Mouse (Mus musculus): Measurements from ENCODE around the gene Selp.

Selp gene

GRCm38 (mm10) chr1:164117869-164118268 lies 2.8 kb downstream of the Selp start:
- DNase-seq (ENCODE audit: low read depth, low spot score): no peak

GRCm38 (mm10) chr1:164119892-164120776 lies 5.1 kb downstream of the Selp start:
- DNase-seq (ENCODE audit: low read depth, low spot score): no peak

GRCm38 (mm10) chr1:164120777-164121158 lies 5.7 kb downstream of the Selp start:
- no peak for DNase-seq (ENCODE audit: low read depth, low spot score)

DNA sequence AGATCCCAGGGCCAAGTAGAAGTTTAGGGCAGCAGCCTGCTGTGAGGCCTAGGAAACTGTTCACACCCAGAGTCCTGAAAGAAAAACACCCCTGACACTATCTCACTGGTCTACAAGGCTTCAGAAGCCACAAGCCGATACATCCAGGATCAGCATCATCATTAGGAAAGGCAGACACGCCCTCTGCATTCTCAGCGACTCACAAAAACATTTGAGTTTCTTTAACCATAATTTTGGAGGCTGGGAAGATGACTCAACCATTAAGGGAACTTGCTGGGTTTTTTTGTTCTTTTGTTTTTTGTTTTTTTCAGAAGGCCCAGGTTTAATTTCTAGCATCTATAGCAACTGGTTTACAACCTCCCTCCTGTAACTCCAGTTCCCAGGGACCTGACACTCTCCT lies 8.8 kb downstream of the Selp start:
- DNase-seq (ENCODE audit: low read depth, low spot score): no peak

DNA sequence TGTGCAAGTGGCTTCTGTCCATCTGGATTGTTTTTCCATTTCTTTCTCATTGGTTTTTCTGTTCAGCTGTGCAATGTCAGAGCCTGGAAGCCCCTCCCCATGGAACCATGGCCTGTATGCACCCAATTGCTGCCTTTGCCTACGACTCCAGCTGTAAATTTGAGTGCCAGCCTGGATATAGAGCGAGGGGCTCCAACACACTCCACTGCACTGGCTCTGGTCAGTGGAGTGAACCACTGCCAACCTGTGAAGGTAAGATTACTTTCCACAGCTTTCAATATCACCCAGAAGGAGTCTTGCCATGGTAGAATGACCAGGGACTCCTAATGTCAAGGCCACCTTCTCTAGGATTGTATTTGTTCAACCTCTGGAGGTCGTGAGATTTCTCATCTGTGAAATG lies 14.9 kb downstream of the Selp start:
- no peak for DNase-seq (ENCODE audit: low read depth, low spot score)

GRCm38 (mm10) chr1:164132609-164133008 lies 17.5 kb downstream of the Selp start:
- no peak for DNase-seq (ENCODE audit: low read depth, low spot score)

DNA sequence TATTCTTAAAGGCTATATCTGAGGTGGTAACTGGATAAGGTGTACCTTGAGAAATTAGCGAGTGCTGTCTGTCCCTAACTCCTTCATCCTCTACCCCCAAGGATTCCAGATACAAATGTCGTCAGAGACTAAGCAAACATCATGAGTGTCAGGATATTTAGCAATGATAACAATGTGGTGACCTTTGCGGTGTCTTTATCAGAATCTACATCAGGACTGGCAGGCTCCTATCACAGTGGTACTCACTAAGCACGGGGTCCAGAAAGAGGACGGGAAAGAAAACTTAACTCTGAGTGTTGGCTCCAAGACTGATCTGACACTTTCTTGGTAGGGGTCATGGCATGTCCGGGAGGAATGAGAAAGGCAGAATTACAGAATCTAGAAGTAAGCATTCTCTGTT lies 19.0 kb downstream of the Selp start:
- DNase-seq (ENCODE audit: low read depth, low spot score): no peak

- DNase-seq (ENCODE audit: low read depth, low spot score): no peak
Measured at GRCm38 (mm10) chr1:164135360-164135759, 20.3 kb downstream of the Selp start.

- DNase-seq (ENCODE audit: low read depth, low spot score): no peak
Measured at GRCm38 (mm10) chr1:164135960-164136359, 20.9 kb downstream of the Selp start.

DNA sequence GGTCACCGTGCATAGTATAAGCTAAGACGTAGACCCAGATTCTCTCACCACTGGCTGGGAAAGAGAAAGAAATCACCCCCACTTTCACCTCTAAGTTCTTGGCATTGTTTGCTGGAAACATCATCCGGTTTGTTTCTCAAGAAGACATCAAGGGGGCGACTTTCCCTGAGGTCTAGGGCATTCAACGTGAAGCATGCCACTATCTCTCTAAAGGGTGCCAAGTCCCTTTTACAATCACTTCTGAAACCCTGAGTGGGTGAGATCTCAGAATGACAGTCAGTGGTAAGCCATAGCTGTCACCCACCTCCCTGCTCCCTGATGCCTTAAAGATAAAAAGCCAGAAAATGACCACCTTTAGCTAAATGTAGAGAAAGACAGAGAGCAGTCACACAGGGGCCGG lies 21.6 kb downstream of the Selp start:
- DNase-seq (ENCODE audit: low read depth, low spot score): no peak

DNA sequence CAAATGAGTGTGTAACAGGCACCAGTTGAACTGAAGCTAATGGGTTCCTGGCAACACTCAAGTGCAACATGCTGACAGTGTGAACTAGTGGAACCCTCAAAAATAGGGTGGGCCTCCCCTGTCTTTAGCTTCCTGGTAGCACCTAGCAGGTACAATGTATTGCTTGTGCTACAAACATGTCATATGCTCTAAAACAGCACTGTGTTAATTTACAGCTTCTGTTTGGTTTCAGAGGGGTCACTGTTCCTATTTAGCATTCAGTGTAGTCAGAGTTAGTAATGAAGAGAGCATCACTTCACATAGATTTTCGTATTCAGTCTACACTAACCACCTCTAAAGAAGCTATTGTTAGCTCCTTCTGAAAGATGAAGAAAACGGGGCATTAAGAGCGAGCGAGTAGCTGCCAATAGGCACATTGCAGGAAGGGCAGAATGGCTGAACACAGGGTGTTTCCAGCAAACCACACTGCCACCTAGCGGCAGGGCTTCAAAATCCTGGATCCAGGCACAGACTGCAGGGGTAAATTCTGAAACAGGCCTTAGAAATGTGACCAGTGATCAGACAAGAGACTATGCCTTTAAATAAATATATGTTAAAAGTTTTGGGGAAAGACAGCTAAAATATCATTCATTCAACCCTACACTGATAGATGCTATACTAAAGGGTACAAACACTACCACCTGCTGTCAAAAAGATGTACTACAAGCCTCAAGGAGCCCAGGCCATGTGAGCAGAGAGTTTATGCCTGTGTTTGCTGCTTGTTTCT lies 23.5 kb downstream of the Selp start:
- peak; percentile 78 for DNase-seq (ENCODE audit: low read depth, low spot score)

- no peak for DNase-seq (ENCODE audit: low read depth, low spot score)
Measured at GRCm38 (mm10) chr1:164139464-164139863, 24.4 kb downstream of the Selp start.

- no peak for DNase-seq (ENCODE audit: low read depth, low spot score)
Measured at GRCm38 (mm10) chr1:164149083-164149482, 34.0 kb downstream of the Selp start.

GRCm38 (mm10) chr1:164151387-164152088 lies 36.5 kb downstream of the Selp start, which contains the start of gene F5:
Gene F5, plus strand, starts transcription at chr1:164151838.
- peak; percentile 43 for DNase-seq (ENCODE audit: low read depth, low spot score)

- DNase-seq (ENCODE audit: low read depth, low spot score): no peak
Measured at GRCm38 (mm10) chr1:164152836-164153235, 37.8 kb downstream of the Selp start.

DNA sequence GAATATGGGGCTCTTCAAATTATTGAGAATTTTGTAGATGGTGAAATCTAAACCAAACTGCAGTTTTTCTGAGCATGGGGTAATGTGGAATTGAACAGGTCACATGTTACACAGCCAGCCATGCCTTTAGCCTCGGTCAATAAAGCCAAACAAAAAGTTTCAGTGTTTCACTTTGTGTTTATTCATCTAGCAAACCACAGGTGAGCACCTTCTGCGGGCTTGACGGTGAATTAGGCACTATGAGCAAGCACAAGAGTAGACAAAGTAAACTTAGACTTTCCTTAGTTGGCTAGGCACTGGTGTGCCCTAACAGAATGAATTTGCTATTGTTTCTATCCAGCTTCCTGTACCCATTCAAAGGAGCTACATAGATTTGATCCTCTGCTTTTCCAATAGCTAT lies 39.9 kb downstream of the Selp start:
- DNase-seq (ENCODE audit: low read depth, low spot score): no peak

DNA sequence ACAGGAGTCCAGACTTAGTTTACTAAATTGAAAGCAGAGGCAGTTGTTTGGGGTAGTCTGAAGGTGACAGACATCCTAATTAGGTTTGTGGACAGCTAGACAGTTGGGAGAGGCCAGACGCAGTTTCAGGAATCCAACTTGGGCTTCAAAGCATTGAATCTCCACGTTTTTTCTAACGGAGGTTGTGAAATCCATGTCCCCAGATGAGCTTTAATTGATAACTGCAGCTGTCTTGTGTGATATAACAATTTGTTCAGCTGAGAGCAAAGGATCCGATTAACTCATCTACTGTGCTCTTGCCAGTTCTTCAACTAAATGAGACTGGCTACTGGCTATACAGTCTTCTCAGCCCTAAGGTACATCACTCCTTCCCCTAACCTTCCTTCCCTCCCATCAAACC lies 43.5 kb downstream of the Selp start:
- no peak for DNase-seq (ENCODE audit: low read depth, low spot score)

DNA sequence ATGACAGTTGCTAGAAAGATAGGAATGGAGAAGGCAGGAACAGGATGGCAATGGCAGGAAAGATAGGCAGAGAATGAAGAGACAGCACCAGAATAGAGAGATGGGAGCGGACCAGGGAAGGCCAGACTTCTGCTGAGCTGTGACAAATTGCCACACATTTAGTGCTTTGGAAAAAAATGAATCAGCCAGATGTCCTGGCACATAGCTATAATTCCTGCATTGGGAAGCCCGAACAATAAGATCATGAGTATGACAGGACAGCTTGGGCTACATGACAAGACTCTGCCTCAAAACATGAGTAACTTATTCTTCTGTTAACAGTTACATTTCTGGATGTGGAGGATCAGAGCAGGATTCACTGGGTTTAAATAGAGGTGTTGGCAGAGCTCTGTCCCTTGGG lies 44.7 kb downstream of the Selp start:
- DNase-seq (ENCODE audit: low read depth, low spot score): no peak

DNA sequence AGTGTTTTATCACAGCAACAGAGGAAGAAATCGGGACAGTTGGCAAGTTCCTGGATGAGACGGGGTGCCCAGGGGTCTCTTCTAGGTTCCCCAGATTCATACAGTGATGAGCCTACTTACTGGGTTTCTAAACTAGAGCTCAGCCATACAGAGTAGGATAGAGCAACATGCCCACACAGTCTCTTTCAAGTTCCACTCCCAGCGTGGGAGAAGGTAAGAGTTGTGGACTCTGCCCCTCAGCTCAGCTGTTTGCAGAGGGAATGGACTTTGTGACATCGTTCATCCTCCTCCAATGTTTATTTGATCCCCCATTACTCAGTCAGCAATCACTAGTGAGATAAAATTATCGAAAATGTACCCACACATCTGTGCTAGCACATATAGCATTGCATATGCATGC lies 47.7 kb downstream of the Selp start:
- DNase-seq (ENCODE audit: low read depth, low spot score): no peak

DNA sequence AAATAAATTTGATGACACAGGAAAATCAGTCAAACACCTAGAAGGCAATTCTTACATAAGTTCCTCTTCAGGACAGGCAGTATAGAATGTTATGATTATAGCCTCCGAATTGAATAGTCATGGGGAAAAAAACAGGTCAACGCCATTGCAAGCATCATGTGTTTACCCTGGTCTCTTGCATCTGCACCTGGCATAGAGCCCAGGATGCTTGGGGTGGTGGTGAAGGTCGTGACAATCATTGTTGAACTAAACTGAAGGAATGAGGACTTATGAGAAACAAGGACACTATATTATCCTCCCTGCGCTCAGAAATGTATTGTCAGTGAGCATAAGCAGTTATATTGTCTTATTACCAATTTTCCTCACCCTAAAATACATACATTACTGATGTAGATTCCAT lies 53.8 kb downstream of the Selp start:
- no peak for DNase-seq (ENCODE audit: low read depth, low spot score)

DNA sequence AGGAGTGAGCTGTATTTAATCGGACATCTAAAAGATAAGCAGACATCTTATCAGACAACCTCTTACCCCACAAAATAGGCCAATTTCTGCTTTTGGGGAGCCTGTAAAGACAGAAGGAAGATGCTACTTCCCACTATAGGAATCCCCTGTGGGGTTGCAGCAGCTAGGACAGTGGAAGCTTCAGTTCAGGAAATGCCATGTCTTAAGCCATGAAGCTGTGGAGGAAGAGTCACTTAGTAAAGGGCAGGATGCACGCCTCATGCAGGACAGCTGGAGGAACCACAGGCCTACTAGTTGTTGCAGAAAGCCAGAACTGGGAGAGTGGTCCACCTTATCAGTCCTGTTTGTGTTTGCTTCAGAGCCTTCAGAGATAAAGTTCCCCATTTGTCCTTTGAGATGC lies 55.4 kb downstream of the Selp start:
- DNase-seq (ENCODE audit: low read depth, low spot score): no peak

GRCm38 (mm10) chr1:164173145-164173544 lies 58.1 kb downstream of the Selp start:
- no peak for DNase-seq (ENCODE audit: low read depth, low spot score)

Data from mesoderm, embryonic 11.5 days (tissue).